Mouse (Mus musculus) 416B (cell line): Measurements from ENCODE around the gene Cpne5.

Experiments
- DNase-seq: peaks from one replicate; pipeline ENCODE4 v3.0.0; 2011; ENCODE audit warnings: low read depth

The Cpne5 gene

DNA sequence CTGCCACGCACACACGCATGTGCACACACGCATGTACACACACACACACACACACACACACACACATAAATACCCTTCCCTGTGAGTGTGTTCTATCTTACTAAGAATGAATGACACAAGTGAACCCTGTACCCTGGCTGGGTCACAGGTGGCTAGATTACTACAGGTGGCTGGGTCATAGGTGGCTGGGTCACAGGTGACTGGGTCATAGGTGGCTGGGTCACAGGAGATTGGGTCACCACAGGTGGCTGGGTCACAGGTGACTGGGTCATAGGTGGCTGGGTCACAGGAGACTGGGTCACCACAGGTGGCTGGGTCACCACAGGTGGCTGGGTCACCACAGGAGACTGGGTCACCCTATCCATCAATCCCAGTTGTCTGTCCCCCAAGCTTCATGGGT, 27.9 kb downstream of the Cpne5 start:
- DNase-seq, result no peak

DNA sequence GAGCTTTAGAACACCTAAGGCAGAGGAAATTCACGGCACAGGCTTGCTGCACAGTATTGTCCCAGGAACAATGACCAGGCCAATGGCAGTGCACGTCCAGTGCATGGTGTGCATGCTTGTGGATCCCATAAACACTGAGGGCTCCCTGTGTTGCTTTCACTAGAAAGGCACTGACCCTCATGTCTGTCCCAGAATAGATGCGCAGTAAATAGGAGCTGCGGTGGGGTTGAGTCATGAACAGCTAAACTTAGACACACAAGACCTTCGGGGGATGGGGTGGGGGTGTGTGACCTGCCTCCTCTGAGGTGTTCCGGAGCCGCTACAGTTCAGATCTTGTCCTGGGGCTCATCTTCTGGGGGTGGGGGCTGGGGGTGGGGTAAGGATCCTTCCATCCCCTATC, 31.9 kb downstream of the Cpne5 start:
- DNase-seq, result no peak

DNA sequence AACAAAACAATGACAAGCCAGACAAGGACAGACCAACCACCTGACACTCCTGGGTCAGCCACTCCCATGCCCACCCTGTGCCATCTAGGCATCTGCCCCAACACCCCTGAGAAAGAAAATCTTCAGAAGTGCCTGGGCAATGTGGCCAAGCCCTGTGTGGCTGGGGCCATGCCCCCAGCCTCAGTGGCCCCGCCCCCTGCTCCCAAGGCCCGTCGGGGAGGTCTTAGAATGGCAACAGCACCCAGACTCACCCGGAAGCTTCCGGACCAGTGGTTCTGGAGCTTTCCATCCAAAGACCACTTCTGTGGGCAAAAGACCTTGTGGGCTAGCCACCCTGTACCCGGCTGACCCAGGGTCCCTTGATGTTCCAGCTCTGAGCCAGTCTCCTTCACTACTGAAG, 35.4 kb downstream of the Cpne5 start:
- DNase-seq, result no peak

DNA sequence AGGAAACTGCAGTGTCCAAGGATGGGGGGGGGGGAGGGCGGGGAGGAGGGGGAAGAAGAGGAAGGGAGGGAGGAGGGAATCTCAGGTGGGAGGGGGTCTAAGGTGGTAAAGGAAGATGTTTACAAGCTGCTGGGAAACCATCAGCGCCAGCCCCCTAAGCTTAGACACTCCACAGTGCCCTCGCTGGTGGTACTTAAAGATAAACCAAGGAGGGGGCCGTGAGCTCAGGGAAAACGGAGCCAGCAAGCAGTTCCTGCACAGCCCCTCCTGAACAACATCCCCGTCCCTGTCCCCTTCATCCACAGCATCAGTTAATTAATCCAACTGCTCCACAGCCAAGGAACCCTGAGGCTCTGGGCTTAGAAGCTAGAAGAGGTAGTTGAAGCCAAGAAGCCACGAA, 38.1 kb downstream of the Cpne5 start:
- no peak for DNase-seq

DNA sequence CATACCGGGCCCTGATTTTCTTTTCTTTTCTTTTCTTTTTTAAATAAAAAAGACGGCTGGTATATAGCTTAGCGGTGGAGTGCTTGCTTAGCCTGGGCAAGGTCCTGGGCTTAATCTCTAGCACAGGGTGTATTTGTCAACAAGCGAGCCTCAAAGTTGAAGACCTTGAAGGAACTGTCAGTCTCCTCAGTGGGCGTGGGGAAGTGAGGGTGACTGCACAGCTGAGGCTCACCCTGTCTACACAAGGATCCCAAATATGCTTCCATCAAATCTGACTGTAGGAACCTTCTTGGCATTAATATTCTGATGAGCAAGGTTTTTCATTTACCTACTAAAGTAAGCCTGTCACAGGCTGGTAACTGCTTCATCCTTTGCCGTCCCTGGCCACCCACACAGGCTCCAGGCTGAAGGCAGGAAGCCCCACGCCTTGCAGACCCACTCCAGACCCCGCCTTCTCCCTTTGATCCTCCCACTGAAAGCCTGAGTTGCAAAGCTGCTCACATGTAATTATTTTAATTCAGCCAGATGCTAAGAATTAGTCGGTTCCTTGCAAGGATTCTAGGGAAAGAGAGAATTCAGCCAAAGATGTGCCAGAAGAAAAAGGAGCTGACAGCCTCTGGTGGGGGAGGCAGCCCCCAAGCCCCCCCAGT, 38.7 kb downstream of the Cpne5 start:
- no peak for DNase-seq

DNA sequence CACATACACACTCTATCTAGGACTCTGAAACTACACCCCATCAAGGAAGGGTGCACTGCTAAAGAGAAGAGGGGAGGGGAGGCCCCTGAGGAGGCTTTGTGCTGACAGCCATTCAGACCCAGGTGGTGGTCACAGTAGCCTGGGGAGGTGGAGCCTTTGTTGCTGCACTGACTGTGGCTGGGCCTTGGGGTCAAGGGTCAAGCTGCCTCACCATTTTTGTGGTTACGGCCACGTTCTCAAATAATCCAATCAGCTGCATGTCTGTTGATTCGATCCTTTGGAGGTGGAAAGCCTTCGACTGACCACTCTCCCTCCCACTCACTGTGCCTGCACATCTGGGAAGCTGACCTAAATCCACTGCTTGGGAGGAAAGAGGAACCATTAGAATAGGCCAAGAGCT, 42.4 kb downstream of the Cpne5 start:
- DNase-seq, result peak; percentile 39

DNA sequence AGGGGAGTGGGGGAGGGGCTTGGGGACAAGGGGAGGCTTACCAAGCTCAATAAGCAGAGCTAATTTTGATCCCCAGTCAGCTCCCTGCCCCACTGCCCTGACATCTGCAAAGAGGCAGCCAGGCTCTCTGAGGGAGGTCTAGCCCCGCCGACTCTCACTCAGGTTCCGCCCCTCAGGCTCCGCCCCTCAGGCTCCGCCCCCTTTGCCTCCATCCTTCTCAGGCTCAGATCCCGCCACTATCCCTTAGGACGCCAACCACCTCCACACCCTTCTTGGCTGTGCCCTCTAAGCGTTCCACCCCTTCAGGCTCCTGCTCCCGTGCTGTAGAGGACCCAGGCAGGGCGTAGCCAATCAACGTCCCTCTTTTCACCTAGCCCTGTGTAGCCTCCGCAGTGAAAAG, 49.0 kb downstream of the Cpne5 start:
- no peak for DNase-seq

DNA sequence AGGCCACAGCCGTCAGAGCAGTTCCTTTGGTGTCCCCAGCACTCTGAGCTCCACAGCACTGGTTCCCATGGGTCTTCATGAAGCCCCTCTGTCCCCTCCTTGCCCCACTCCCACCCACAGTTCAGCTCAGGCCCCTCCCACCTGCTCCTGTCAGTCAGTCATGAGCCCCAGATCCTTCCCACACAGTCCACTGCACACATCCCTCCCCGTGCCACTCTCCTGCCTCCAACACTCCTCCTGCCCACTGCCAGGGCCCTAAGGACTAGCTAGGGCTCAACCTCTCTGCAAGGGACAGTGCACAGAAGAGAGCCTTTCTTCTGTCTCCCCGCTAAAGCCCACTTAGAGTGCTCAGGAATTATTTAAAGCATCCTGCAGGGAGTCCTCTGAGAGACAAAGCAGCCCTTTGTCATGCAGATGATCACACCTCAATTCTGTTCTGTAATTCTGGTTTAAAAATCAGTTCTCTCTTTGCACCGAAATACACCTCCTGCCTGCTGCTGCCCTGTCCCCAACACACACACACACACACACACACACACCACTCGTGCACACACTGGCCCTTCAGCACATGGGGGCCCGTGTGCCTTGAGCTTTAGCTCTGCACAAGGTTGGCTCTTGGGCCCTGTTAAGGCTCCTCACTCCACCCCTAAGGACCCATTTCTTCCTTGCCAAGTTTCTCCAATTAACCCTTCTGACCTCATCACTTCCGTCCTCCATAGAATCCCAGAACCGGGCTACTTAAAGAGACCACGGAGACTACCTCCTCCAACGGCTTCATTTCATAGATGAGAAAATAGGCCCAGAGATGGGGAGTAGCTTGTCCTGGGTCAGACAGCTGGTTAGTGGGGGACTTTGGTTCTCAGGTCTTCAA, 50.7 kb downstream of the Cpne5 start:
- no peak for DNase-seq

DNA sequence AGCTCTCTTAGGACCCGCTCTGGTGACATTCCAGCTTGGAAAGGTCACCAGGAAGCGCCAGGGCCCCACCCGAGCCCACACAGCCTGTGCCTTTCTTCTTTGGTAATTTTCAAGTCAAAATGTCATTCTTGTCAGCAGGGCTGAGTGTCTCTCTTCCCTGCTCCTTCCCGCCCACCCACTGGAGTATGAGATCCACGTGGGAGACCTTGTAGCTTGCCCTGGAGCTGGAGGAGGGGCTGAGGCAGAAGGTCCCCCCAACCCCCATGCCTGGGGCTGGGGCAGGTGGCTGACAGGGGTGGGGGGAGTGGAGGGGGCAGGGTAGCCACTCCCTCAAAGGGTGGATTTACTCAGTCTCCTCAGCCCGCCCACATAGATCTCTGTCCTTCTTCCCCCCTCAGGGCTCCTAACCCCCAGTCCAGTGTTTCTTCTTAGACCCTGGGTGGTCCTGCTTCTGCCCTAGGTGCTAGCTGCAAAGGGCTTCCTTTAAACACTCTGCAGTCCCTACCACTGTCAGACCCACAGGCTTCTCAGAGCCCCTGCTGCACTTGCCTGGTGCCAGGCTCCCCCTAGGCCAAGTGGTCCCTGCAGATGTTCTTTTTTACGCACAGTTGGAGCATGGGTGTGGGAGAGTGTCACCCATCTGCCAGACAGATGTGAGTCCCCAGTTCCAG, 52.5 kb downstream of the Cpne5 start:
- no peak for DNase-seq

DNA sequence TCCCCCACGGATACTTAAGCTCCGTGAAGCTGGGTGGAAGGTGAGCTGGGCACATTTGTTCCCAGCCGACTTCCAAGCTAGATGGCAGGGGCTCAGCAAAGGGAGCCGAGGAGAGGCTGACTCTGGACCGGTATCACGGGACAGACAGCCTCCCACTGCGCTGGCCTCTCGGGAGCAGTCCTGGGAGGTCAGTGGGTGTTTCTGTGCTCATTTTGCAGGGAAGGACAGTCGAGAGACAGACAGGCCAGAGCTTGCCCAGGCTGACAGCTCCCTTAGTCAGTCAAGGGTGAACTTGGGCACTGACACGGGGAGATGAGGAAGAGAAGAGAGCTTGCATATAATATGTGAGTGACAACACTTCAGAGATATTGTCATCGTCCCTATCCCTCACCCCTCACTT, 54.8 kb downstream of the Cpne5 start:
- no peak for DNase-seq

DNA sequence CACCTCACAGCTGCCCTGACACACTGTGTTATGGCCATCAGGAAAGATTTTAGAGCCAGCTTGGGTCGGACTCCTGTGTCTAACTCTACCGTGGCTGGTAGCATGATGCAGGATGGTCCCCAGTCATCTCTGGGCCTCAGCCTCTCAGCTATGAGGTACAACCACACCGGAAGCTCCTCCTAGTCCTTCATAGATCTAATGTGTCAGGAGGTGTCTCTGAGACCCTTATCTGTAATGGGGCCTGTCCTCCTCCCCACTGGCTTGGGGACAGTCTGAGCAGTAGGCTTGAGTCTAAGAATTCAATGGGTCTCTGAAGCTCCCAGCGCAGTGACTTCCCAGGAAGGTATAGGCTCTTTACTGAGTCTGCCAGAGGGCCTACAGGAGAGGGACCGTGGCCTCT, 56.2 kb downstream of the Cpne5 start:
- no peak for DNase-seq

DNA sequence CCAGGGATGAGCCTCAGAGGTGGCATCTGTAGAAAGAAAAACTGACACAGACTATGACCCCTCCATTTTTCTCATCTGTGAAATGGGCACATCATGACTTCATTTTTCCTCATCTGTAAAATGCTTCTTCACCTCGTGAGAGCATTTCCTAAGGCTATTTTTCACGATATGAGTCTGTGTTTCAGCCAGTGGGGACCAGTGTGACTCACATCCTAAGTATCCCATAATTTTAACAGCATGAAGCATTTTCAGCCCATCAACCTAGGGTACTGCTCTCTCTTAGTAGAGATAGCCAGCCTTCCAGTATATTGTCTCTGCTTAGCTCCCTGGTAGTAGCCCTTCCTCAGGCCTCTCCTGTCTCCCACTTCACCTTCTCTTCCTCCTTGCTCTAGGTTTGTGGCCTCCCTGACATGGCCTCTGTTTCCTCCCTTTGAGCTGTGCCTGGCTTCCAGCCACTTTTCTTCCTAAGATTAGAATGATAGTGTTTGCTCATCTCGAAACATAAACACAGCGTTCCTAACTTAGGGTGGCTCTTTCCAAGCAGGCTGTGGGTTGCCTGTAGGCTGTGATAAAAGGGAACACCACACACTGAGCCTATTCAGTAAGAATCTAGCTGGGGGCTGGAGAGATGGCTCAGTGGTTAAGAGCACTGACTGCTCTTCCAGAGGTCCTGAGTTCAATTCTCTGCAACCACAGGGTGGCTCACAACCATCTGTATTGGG, 57.4 kb downstream of the Cpne5 start:
- peak; percentile 50 for DNase-seq

DNA sequence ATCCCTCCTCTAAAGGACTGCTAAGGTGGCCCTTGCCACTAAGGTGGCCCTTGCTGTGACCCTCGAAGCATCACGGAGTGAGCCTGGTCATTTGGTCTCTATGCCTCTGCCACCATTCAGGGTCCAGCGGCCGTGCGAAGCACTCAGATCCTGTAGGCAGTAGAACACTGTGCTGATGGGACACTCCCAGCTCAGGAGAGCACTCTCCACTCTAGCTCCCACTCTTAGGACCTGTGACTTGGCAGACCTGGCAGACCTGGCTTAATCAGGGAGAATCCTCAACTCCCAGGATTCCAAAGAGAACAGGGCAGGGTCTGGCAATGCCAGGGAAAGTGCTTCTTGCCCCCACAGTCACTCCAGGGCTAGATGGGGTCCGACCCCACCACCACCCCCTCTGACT, 58.0 kb downstream of the Cpne5 start:
- DNase-seq, result no peak

DNA sequence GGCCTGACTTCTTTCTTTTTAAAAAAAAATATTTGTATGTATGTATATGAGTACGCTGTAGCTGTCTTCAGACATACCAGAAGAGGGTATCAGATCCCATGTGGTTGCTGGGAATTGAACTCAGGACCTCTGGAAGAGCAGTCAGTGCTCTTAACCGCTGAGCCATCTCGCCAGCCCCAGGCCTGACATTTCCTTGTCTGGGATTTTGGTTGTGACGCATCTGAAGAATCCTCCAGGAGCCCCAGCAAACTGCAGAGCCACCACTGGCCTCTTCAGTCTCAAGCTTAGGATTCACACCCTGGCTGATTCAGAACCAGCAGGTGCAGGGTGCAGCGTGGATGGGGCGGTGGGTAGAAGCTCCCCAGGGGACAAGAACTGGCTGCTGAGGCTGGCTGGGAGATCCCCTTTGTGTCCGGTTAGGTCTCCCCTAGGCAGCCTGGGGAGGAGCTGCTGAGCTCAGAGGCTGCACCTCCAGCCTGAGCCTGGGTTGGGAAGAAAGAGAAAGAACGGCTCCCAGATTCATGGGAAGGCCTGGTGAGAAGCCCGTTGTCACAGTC, 59.4 kb downstream of the Cpne5 start:
- no peak for DNase-seq

DNA sequence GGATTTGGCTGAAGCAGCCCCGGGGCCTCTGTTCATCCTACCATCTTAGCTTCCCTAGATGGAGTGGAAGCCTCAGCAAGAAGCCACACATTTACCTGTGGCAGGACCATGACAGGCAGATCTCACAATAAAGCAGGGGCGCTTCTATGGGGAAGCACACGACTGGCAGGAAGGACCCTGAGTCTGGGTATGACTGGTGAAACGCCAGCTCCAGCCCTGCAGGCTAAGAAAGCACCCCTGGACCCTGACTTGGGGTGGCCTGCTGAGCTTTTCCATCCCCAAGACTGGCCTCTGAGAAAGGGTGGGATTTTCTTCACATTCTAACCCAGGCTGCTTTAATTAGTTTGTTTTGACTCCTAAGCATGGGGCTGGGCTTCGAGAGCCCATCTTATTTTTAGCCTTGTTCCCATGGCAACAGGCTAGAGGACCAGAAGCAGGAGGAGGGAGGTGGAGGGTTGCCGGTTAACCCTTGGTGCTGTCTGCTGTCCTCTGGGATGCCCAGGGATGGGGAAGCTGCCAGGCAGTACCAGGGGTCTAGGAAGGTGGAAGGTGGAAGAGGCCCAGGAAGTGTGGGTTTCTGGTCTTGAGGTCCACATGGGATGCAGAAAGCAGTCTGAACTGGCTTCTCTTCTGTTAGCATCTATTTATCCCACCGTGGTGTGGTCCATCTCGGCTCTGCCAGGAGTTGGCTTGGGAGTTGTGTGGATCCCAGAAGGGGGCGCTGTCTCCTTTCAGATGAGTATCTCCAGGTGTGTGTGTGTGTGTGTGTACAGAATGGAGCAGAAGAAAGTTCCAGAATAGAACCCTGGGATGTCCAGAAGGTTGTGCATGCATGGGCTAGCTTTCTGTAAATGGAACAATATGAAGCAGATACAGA, 61.3 kb downstream of the Cpne5 start:
- peak; percentile 70 for DNase-seq

DNA sequence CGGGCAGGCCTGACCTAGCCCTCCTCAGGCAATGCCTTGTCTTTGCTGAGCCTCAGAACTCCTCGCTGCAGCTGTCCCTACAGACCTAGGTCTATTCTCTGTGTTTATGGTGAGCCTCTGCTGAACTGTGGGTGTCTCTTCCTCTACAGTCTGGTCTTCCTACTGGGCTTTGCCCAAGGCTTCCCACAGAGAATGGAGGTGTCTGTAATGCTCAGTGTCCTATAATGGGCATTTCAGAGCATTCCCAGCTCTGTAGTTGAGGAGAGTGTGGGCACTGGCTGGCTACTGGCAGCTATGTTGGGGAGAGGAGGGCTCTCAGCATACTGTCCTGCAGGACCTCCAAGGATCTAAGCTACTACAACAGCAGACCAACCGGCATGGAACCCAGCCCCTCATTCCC, 62.3 kb downstream of the Cpne5 start:
- no peak for DNase-seq

DNA sequence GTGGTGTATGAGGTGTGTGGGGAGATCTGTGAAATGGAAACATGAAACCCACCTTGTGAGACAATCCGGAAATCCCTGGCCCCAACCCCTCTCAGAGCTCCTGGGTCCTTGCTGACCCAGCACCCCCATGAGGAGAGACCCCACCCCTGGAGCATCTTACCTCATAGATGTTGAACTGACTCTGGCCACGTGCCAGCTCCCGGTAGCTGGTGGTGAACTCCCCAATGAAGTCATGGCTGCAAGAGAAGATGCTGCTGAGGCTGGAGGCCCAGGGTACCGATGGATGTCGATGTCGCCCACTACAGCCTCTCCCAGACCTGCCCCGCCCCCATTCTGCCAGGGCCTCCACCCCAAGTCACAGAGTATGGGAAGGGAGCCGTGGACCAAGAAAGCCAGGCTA, 64.8 kb downstream of the Cpne5 start:
- DNase-seq, result no peak

DNA sequence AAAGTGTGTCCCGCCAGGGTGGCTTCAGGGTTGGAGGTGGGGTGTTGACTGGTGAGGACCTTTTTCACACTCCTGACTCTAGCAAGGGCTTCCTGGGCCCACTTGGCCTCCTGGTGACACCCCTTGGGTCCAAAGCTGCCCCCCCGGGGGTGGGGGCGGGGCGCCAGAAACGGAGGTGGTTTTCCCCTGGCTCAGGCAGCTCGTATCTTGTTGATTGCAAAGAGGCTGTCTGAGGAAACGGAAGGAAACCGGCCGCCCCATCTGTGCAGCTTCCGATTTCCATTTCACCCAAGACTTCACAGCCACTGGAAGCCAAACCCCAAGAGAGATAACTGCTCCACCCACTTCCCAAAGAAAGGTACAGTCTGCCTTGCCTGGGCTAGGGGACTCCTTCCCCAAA, 65.9 kb downstream of the Cpne5 start:
- DNase-seq, result peak; percentile 90

DNA sequence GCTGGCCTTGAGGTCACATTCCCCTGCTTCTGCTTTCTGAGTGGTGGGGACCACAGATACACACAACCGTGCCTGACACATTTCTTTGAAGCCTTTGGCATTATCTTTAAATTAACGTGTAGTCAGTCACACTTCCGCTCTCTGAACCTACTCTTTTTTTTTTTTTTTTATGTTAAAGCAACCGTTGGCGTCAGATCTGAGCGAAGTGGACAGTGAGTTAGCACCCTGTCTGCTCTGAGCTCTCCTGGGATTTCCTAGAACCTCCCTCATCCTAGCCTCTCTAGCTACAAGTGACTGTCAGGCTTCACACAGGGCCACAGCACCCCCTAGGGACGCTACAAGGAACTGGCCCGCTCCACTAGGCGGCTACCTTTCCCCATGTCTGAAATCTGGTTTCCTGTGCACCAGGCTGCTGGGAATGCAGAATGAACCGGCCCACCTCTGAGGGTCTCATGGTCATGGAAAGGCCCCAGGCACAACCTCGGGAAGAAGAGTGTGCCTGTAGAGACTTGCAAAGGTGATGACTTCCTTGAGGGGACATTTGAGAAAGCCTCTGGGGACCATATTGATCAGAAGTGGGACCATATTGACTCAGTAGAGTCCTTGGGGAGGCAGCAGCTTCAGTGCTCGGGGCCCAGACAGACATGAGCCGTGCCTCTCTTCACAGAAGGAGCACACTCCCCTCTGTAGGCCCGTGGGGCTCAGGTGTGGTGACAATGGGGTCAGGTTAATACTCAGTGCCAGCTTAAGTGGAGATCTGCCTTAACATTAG, 66.8 kb downstream of the Cpne5 start:
- peak; percentile 95 for DNase-seq

DNA sequence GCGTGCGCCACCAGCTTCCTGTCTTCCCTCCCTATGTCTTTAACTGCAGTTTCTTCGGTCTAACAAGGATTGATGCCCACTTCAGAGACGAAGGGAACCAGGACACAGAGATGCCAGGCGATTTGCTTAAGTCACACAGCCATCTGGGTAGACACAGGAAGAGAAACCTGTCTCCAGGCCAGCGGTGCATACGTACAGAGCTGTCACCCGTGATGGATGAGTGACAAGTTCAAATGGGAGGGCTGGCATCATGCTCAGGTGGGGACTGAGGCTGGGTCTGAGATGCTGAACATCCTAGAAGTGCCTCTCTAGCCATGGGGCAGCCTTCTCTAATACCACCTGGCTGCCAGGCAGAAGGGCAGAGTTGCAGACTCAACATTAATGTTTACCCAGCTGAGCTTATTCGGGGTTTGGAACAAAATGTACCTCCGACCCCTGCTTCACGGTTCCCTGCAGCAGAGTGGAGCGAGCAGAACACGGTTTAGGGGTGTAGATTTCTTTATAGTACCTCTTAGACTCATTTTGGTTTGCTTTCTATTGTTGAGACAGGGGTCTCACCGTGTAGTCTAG, 67.5 kb downstream of the Cpne5 start:
- DNase-seq, result no peak
